Mouse (Mus musculus) gastrocnemius, postnatal 10 days (tissue): Measurements from ENCODE around the gene Qprt. TPM values are rescaled to one million over a fixed set of nuclear protein-coding genes. Genes with fewer than 3 reads are reported as not detected.

Source experiments
- DNase-seq: peaks from one replicate; pipeline ENCODE4 v3.0.0; 2021; ENCODE audit warnings: mixed read lengths
- long read RNA-seq, 2 experiments: library from polyadenylated mRNA; stranded (forward); transcript quantifications; one replicate each; pipeline ENCODE4 v2.0.0; 2021
- total RNA-seq, 2 experiments: library from RNA; stranded (reverse); gene quantifications; 2 replicates each; pipeline ENCODE4 v1.2.3; 2021

Qprt gene
- 1 to 10 TPM; 1.9 to 2.3 TPM for total RNA-seq
- long read RNA-seq, experiment 1, partial matches to known transcripts: 0 of 3 reads
- long read RNA-seq, experiment 1, other reads (novel, unspliced or antisense): 1 of 3 reads
- long read RNA-seq, experiment 2, partial matches to known transcripts: 0 of 4 reads
- long read RNA-seq, experiment 2, other reads (novel, unspliced or antisense): 0 of 4 reads

DNA sequence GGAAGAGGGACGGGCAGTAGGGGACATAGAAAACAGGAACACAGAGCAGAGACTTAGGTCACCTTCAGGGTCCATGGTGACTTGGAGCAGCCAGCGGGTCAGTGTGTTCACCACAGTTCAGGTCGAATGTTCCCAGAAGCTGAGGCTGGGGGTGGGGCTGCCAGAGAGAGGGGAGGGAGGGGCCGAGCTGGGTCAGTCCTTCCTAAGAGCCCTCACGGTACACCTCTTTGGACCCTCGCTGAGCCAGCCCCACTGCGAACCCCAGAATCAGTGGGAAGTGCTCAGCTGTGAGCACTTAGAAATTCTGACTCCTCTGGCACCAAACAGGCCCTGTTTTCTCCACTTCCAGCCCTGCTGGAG is at the start of gene Qprt:
TSS of gene Qprt (minus strand) at position 316 of the 360 bp plus-strand sequence.
- DNase-seq: no peak

DNA sequence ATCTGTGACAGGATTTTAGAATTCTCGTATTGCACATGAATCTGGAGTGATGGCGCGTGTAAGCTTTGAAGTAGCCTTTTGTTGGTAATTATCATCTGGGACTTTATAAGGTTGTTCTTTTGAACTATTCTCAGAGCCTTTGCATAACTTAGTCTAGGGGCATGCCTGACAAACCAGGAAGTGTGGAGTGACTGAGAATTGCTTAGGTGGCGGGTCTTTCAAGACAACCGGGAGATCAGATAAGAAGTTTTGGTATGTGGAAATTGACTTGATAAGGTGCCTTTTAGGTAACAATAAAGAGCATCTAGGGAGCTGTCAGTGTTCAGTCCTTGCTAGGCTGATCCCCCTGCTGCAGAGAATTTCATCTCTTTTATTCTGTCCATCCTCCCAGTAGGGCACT is 44.5 kb upstream of the Qprt start:
- DNase-seq: no peak

DNA sequence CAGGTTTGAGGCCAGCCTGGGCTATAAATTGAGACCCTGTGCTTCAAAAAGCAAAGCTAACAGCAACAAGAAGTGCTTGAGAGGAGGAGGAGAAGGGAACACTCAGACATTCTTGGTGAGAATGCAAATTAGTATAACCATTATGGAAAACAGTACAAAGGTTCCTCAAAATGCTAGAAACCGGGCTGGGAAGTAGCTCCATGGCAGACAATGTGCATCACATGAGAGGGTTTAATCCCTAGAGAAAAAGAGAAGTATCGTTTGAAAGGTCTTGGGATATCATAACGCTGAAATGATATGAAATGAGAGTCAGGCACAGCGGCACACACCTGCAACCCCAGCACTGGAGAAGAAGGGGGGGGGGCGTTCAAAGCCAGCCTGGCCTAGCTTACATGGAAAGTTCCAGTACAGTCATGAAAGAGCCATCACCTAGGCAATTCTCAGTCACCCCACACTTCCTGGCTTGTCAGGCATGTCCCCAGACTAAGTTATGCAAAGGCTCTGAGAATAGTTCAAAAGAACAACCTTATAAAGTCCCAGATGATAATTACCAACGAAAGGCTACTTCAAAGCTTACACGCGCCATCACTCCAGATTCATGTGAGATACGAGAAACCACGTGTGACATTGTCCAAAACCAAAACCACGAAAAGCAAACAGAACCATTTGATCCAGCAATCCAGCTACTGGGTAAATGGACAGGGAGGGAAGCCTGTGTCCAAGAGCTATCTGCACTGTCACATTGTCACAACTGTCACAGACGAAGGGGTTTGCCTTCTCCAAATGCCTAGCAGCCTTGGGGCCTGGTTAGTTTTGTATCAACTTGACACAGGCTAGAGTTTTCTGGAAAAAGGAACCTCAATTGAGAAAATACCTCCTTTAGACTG is 43.8 kb upstream of the Qprt start:
- no peak for DNase-seq

DNA sequence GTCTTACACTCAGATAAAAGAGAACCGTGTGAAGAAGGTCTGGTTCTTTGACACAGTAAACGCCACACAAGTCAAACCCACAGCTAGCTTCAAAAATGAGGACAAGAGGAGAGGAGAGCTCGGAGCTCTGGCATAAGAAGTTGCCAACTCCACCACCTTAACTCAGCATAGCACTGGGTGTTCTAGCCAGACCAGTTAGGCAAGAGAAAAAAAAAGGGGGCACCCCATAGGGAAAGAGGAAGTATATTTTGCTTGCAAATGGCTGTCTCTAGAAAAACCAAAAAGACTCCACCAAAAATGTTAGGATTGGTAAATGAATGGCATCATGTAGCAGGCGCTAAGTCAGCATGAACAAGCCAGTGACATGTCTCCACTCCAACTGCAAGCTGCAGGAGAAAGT is 42.0 kb upstream of the Qprt start:
- DNase-seq: no peak

DNA sequence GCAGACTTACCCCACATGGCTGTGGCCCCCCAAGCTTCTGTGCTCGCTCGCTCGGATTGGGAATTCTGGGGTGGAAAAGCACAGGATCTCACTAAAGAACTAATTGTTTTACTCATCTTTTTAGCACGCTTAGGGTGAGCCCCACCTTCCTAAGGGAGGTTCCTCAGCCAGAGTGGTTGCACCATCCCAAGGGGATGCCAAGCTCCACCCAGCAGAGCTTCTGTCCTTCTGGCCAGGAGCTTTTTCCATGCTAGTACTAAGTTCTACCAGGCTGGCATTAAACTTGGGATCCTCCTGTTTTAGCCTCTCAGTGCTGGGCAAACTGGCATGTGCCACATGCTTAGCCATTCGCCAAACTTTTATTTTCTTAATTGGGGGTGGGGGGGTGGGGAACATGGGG is 40.5 kb upstream of the Qprt start:
- DNase-seq: no peak

DNA sequence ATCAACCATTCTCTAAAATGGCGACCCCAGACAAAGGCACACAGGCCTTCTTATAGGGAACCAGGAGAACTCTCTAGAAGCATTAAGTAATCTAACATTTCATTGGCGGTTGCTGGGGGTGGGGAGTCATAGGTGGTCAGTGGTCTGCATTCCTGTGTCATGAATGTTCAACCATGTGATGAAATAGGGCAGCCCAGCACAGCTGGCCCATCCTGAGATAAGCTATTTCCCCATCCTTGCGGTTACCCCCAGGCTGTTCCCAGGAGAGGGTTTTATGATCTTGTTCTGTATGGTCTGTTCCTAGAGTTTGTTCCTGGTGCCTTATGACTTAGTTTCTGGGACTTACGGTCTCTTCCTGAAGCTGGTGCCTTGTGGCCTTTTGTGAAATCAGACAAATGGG is 35.5 kb upstream of the Qprt start:
- DNase-seq: no peak

DNA sequence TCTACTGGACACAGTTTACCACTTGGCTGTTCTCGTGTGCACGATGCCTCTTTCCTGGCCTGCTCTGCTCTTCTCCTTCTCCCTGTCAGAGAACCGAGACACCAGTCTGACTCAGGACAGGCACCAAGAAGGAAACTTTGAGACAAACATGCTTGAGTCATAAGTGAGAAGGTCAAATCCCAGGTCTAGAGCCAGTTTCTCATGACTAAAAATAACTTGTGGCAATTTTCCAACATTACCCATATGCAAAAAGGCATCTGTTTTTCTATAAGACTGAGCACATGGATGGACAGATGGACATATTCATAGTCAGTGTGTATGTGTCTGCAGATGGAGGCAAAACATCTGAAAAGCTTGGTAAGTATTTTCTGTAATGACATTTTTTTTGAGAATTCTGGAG is 31.5 kb upstream of the Qprt start:
- DNase-seq: no peak

DNA sequence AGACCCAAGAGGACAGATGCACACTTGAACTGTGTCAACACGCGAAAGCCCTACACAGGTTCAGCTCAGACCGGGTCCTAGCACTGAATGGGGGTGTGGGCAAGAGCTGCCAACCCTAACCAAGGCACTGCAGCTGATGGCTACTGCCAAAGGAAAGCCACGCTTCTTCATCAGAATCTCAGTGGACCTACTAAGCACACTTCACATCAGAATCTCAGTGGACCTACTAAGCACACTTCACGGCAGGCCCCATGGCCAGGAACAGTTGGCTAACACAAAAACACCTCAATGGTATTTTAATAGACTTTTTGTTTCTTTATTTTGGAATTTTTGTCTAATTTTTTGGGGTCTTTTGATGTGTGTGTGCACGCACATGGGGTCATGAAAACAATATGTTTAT is 30.4 kb upstream of the Qprt start:
- no peak for DNase-seq

DNA sequence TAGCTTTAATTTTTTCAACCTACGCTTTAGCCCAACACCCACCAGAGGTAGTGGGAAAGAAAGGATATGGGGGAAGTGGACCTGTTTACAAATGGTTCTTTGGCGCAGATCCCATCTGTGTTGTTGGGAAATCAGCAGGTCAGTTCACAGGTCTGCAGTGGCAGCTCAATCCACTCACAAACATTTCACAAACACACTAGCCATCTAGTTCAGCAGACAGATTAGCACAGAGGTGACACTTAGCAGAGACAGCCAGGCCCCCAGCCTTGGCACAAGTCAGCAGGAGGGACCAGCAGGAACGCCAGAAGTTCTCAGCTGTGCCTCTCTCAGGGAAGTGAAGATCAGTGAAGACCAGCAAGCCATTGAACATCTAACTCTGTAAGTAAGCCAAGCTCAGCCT is 25.9 kb upstream of the Qprt start:
- DNase-seq: no peak

DNA sequence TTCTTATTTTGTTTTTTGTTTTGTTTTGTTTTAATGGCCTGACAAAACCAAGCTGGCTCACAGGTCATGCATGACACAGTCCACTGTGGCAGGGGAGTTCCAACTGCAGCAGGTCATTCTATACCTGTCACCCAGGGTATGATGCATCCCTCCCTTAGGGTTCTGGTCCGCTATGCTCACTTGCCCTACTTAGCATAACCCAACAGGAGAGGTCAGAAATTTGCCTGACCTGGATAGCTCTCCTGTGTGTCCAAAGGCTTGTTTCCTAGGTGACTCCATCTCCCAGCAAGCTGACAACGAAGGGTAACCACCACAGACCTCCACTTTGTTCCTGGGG is 24.2 kb upstream of the Qprt start:
- no peak for DNase-seq

DNA sequence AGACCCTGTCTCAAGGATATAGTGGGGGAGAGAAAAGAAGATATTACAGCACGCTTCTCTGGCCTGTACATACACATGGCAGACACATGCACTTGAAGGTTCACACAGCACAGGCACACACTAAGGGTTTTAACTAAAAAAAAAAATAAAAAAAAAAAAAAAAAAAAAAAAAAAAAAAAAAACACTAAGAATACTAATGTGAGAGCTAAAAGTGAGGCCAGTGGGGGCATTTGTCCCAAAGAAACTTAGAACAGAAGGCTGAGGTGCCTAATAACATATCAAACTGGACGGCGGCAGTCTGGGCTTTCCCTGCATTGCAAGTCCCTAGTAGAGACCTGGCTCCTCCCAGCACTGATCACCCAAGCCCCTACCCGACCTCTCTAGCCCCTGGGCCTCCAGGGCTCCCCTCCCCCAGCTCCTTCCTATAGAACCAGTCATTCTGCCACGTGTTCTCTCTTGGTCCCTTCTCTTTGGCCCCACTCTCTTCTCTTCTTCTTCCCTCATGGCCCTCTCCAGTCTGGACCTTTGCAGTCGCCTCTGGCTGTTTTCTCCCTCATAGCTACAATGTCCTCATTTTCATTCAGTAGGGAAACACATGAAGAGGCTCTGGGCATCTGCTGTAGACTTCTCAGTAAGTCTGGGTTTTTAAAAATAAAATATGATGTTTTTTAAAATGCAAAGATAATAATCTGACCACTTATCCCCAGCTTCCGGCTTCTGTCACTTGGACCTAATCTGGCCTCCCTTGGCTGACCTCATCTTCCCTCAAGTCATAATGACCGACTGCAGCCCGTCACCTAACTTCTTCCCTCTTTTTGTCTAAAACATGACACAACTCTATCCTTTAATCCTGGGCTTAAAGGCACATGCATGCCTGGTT is 23.6 kb upstream of the Qprt start:
- no peak for DNase-seq

DNA sequence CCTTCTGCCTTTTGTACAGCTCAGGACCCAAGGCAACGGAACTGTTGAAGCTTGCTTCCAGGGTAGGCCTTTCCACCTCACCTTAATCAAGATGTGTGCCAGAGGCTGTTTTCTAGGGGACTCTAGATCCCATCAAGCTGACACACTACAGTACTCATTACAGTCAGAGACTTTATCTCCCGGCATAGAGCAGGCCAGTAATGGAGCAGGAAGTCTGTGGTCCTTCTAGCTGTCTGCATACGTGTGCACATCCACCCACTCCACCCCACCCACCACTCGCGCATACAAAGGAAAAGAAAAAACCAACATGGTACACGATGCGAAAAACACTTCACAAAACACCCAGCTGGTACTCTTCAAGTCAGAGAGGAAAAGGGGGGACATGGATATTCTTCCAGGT is 22.4 kb upstream of the Qprt start:
- DNase-seq: no peak

DNA sequence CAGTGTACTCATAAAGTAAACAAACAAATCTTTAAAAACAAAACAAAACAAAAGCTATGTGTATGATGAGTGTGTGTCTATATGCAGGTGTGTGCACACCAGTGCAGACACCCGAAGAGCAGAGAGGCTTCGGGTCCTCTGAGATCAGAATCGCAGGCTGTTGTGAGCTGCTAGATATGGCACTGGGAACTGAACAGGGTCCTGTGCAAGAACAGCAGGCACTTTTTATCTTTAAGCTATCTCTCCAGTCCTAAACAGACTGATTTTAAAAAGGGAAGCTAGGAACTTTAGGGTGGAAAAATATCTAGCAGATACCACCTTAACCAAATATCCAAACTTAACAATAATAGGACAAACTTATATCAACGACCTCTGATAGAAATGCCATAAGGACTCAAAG is 20.6 kb upstream of the Qprt start:
- DNase-seq: no peak

DNA sequence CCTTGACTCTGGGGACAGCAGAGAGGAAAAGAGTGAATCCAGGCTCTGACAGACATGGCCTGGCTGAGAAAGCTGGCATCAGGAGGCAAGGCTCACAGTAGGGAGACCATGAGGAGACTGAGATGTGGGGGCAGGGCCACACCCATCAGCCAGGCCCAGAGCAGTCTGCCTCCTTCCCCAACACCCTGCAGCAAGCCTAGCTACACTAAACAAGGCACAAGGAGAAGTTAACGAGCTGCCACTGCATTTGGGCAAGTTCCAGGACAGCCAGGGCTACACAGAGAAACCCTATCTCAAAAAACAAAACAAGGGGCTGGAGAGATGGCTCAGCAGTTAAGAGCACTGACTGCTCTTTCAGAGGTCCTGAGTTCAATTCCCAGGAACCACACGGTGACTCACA is 20.2 kb upstream of the Qprt start:
- no peak for DNase-seq

DNA sequence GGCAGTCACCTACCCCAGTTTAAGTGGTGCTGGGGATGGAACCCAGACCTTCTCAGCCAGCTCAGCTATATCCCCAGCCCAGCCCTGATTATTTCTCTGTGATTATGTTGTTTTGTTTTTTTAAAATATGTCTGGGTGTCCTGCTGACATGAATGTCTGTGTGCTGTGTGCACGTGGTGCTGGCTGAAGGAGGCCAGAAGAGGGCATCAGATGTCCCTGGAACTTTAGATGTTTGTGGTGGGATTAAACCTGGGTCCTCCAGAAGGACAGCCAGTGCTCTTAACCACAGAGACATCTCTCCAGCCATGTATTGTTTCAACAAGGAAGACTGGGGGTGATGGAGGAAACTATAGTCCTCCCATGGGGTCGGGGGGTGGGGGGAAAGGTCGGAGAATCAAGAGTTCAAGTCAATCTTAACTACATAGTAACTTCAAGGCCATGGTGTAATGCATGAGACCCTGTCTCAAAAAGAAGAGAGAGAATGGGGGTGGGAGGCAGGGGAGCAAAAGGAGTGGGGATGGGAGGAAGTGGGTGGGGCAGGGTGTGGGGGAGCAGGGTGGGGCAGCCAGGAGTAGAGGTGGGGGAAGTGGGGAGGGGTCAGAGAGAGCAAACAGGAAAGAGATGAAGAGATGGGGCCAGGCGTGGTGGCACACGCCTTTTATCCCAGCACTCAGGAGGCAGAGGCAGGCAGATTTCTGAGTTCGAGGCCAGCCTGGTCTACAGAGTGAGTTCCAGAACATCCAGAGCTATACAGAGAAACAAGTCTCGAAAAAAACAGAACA is 18.8 kb upstream of the Qprt start:
- DNase-seq: no peak

DNA sequence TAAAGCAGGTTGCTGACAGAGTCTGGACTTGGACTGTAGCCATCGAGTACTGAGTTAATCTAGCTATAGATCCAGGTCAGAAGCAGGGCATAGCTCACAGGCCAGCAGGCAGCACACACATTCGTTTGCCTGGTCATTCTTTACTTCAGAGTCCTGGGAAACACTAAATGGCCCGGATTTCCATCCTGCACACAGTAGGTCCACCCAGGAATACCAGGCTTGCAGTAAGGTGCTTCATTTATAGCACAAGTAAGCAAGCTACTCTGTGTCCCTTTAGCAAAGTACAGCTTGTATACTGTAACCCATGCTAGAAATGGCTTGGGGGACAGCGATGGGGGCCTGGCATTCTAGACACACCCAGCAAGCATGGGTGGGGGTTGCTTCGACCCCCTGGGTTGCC is 17.5 kb upstream of the Qprt start:
- no peak for DNase-seq

DNA sequence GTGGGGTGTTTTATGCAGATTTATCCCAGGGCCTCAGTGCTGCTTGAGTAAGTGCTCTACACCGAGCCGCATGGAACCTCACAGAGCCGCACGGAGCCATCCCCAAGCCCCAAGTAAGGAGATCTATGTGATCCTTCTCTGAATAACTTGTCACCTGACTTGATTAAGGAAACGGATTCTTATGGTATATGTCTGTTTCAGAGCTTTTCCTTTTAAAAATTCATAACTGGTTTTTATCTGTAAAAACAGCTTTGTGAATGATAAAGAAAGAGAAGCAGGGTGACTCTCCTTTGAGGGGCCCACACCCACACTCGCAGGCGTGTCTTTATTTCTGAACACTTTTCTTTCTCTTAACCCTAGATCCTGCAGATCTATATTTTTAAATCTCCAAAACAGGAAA is 17.1 kb upstream of the Qprt start:
- DNase-seq: no peak

DNA sequence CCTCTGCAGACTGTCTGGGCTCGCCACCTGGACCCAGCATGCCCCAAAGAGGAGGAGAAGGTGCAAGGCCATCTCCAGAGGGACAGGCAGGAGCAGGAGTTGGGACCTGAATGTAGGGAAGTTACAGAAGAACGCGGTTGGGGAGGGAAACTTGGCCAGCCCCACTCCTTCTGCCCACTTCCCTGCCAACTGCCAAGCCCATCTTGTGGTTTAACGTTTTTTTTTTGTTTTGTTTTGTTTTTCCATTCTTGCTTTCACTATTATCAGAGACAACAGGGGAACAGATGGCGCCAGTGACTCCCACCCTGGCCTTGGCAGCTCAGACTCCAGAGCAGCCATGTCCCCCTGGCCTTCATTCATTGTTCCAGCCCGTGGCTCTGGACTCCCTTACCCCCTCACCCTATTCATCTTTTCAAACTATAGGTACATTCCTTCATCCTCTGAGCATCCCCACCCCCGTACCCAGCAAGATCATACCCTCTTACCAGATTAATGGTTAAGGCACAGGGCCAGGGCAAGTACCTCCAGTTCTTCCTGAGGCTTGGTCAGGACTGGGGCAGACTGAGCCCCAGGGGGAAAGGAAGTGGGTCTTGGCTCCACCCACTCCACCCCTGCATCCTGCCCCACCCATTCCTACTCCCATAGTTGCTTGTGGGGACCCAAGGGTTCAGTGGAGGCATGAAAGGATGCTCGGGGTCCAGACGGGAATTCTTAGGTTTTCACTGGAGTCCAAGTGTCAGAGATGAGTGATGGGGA is 15.4 kb upstream of the Qprt start, which contains the start of gene Spn:
TSS of gene Spn (minus strand) at position 562 of the 756 bp plus-strand sequence.
- DNase-seq: no peak

DNA sequence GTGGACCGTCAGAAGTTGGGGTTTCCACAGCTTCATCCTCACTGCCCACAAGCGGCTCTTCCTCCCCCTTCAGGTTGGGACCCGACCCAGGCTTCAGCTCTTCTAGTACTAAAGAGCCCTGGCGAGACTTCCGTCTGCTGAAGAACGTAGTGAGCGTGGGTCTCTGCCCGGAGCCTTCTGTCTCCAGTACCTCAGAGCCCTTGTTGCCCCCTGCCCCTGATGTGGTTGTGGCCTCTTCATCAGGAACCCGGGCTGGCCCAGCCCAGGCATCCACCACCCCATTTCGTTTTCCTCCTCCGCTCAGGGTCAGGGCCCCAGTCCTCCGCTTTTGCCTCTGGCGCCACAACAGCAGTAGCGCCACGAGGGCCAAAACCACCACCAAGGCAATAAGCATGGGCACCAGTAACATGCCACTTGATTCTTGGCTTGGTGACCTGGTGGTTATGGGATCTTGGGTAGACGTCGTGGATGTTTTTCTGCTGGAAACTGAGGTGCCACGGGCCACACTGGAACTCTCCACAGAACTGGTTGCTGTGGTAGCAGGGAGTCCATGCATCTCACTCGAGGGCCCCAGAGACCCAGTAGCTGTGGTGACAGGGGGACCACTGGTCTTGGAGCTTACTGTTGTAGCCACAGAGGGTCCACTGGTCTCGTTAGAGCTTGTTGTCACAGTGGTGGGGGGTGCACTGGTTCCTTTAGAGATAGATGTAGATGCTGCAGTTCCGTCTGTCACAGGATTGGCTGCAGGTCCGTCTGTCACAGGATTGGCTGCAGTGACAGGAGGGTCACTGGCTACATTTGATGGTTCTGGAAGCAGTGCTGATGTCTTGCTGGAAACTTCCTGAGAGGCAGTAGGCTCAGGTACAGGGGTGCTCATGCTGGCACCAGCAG is 14.4 kb upstream of the Qprt start:
- DNase-seq: no peak

DNA sequence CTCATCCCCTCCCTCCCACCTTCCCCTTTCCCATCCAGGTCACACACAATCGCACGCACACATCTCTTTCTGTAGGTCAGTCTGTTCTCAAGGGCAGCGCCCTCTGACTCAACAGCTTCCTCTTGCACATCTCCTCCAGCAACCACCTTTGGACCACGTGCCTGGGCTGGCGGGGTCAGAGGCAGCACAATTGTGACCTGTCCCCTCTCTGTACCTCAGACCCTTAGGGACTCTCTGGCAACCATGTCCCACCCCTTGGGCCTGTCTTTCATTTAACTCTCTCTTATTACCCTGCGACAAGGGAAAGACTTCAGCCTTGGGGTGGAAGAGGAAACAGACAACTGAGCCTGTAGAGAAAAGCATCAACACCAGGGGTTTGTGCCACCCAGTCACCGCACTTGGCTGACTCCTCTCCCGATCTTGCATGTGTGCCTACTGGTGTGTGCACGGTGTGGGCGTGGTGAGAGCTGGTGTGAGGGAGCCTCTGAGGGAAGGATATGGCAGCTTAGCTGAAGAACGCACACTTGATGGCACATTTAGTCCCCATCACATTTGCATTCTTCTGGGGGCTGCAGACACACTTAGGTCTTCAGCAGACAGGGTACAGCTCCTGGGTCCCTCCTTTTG is 12.9 kb upstream of the Qprt start:
- DNase-seq: no peak
